Mouse (Mus musculus) embryonic facial prominence, embryonic 14.5 days (tissue): ENCODE data around the gene Ttc22. TPM values are rescaled to one million over a fixed set of nuclear protein-coding genes. Genes with fewer than 3 reads are reported as not detected.

ENCODE experiments used
- ATAC-seq: fragments of 200-750 bp; cut with Nextera tagmentation; 2 replicates; pipeline ENCODE4 v1.8.0; 2017; ENCODE audit warnings: low read depth, moderate number of reproducible peaks, moderate TSS enrichment
- DNase-seq: peaks from one replicate; pipeline ENCODE4 v3.0.0-alpha.2; 2015; ENCODE audit warnings: low spot score
- H3K27ac ChIP-seq: fragments of 300-500 bp; sonication (generic); replicated peaks from 2 replicates; pipeline ENCODE4 v1.5.1; 2014; ENCODE audit warnings: low read depth, mild to moderate bottlenecking, low read length, moderate library complexity
- H3K27me3 ChIP-seq: fragments of 300-500 bp; sonication (generic); replicated peaks from 2 replicates; pipeline ENCODE4 v1.6.1; 2014; ENCODE audit warnings: low read length; ENCODE audit not compliant: control insufficient read depth, insufficient read depth
- H3K36me3 ChIP-seq: fragments of 300-500 bp; sonication (generic); 2 replicates; pipeline ENCODE4 v1.6.1; 2014; ENCODE audit warnings: low read length, mixed read lengths; ENCODE audit not compliant: control insufficient read depth, insufficient read depth
- H3K4me1 ChIP-seq: fragments of 300-500 bp; sonication (generic); 2 replicates; pipeline ENCODE4 v1.6.1; 2014; ENCODE audit warnings: antibody characterized with exemption, low read length; ENCODE audit not compliant: control insufficient read depth, insufficient read depth
- H3K4me2 ChIP-seq: fragments of 300-500 bp; sonication (generic); 2 replicates; pipeline ENCODE4 v1.6.1; 2014; ENCODE audit warnings: low read depth, mild to moderate bottlenecking, low read length, moderate library complexity, mixed read lengths
- H3K4me3 ChIP-seq: fragments of 300-500 bp; sonication (generic); 2 replicates; pipeline ENCODE4 v1.5.1; 2014; ENCODE audit warnings: low read depth, mild to moderate bottlenecking, low read length
- H3K9ac ChIP-seq: fragments of 300-500 bp; sonication (generic); 2 replicates; pipeline ENCODE4 v1.6.1; 2014; ENCODE audit warnings: low read depth, mild to moderate bottlenecking, low read length, moderate library complexity, mixed read lengths
- H3K9me3 ChIP-seq: fragments of 300-500 bp; sonication (generic); 2 replicates; pipeline ENCODE4 v1.6.1; 2016; ENCODE audit warnings: low read length; ENCODE audit not compliant: control insufficient read depth
- WGBS: fragments of 180-500 bp; shearing (Covaris S2); extraction: QIAGEN DNeasy Blood & Tissue Kit; methylation state at CpG from one replicate; pipeline ENCODE4 v1.1.7; 2014; 5-methylcytosine and 5-hydroxymethylcytosine counted together
- polyA plus RNA-seq: library from polyadenylated mRNA; unstranded; fragments of >200 nt; fragmentation: Nextera tagmentation; extraction: Ambion mirVana; gene quantifications from 2 replicates; pipeline ENCODE4 v1.2.1, GENCODE M21; 2014

Gene Ttc22
- polyA plus RNA-seq, 1 experiment from 2014 or later = 3.5 TPM

DNA sequence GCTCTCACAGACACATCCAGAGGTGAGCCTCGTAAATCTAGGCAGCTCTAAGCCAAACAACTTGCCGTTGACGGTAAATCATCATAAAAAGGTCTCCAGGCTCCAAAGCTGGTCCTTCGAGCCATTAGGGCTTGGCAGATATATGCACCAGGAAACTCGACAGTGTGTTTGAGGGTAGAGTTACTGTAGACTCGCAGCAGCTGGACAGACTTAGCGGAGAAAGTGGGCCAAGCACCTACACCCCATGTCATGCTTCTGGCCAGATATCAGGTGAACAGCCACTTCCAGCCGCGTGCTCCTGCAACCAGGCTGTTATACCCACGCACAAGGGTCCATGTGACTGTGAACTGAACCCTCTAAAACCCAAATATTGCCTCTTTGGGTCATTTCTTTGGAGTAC is 33.4 kb downstream of the Ttc22 start:
- no peak for ATAC-seq
- Histone ChIP-seq H3K4me2 (no peak overlapping the region), H3K27me3 (no peaks in the 10 kb centered on the region), H3K4me3 (no peak overlapping the region), H3K9me3 (no peaks in the 10 kb centered on the region), H3K4me1 (peaks cover 8% of the 10 kb centered on the region; the same call in 1 of the 2 replicates), H3K27ac (no peak overlapping the region), H3K9ac (no peak overlapping the region), H3K36me3 (peaks cover 46% of the 10 kb centered on the region)
- 88% methylated on average over 10 of the region's 10 CpGs for WGBS
- DNase-seq = no peak

DNA sequence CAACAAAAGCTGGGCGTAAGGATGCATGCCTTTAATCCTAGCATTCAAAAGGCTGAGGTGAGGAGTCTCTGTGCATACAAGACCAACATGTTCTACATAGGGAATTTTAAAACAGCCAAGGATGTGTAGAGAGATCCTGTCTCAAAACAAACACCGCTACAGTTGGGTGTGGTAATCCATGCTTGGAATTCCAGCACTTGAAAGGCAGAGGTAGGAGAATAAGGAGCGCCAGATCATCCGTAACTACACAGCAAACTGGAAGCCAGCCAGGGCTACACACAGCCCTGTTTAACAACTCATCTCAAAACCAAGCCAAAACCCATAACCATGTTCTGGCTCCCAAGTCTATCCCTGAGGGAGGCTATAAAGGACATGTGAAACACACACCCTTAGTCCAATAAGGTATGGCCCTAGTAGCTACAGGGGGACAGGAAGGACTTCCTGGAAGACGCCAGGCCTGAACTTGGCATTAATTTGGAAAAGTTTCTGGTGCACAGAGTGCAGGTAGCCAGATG is 41.8 kb downstream of the Ttc22 start:
- H3K4me3 ChIP-seq = no peak overlapping the region
- H3K9me3 ChIP-seq = no peaks in the 10 kb centered on the region
- no peak overlapping the region for H3K9ac ChIP-seq
- no peaks in the 10 kb centered on the region for H3K27me3 ChIP-seq
- H3K27ac ChIP-seq = no peak overlapping the region
- 92% methylated on average over 5 of the region's 5 CpGs for WGBS
- ATAC-seq (no peak), DNase-seq (no peak)
- peaks cover 95% of the 10 kb centered on the region for H3K36me3 ChIP-seq
- H3K4me1 ChIP-seq = no peaks in the 10 kb centered on the region
- H3K4me2 ChIP-seq = no peak overlapping the region

DNA sequence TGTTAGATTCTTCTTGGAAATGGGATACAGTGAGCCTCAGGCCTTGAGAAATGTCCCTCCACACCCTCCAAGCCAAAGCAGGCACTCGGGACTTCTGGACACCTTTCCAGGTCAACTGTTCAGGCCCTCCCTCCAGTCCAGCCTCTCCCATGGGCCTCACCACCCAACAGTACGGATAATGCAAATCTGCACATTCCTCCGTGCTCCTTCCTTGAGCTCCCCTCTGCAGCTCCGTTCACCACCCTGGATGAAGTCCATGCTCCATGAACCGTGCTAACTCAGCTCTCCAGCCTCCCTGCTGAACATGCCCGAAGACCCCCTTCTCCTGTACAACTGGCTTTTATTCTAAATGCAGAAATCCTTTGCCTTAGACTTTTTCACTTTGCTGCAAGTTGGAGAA is 42.5 kb downstream of the Ttc22 start:
- Histone ChIP-seq H3K4me2 (no peak overlapping the region), H3K36me3 (peaks cover 98% of the 10 kb centered on the region), H3K27me3 (no peaks in the 10 kb centered on the region), H3K9me3 (no peaks in the 10 kb centered on the region), H3K9ac (no peak overlapping the region), H3K4me1 (no peaks in the 10 kb centered on the region), H3K27ac (no peak overlapping the region), H3K4me3 (no peak overlapping the region)
- 92% methylated on average over 6 of the region's 6 CpGs for WGBS
- no peak for ATAC-seq
- DNase-seq = no peak

DNA sequence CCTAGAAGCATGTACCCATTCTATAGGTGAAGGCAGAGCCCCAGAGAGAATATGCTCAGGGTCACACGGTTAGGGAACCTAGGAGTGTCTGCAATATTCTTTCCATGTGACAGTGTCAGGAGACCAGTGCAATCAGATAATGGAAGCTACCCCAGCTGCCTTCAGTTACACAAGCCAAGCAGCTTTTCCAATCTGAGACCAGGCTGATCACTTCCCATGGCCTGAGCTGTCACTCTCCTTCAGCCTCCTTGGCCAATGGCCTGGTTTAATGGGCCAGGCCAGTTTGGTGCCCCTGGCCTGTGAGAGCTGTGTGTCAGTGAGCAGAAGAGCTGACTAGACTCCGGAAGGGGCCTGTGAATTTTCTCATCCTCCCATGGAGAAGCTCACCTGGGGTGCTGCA is 43.0 kb downstream of the Ttc22 start:
- WGBS = 98% methylated on average over 2 of the region's 2 CpGs
- Histone ChIP-seq H3K9ac (no peak overlapping the region), H3K4me3 (no peak overlapping the region), H3K27ac (no peak overlapping the region), H3K4me2 (no peak overlapping the region), H3K36me3 (peaks cover 98% of the 10 kb centered on the region), H3K9me3 (no peaks in the 10 kb centered on the region), H3K27me3 (no peaks in the 10 kb centered on the region), H3K4me1 (no peaks in the 10 kb centered on the region)
- DNase-seq (no peak), ATAC-seq (no peak)

DNA sequence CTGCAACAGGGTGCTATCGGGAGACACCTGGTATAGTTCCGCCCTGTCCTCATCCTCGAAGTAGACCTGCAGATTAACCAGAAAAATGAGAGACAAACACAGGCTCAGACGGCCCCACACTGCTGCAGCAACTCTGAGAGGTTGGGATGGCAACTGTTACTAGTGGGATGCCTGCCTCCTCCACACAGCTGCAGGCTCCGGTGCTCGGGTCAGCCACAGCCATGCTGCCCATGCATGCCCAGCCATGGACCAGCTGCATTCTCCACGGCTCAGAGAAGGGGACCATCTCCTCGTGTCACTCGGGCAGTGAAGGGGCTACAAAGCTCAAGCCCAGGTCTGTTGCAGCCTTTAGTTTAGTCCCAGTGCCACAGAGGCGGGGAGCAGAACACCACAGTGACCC is 43.4 kb downstream of the Ttc22 start:
- H3K4me3 ChIP-seq = no peak overlapping the region
- H3K27ac ChIP-seq = no peak overlapping the region
- no peak overlapping the region for H3K4me2 ChIP-seq
- H3K9ac ChIP-seq = no peak overlapping the region
- no peaks in the 10 kb centered on the region for H3K27me3 ChIP-seq
- DNase-seq (no peak), ATAC-seq (no peak)
- H3K9me3 ChIP-seq = no peaks in the 10 kb centered on the region
- no peaks in the 10 kb centered on the region for H3K4me1 ChIP-seq
- WGBS = 95% methylated on average over 10 of the region's 10 CpGs
- peaks cover 98% of the 10 kb centered on the region for H3K36me3 ChIP-seq

DNA sequence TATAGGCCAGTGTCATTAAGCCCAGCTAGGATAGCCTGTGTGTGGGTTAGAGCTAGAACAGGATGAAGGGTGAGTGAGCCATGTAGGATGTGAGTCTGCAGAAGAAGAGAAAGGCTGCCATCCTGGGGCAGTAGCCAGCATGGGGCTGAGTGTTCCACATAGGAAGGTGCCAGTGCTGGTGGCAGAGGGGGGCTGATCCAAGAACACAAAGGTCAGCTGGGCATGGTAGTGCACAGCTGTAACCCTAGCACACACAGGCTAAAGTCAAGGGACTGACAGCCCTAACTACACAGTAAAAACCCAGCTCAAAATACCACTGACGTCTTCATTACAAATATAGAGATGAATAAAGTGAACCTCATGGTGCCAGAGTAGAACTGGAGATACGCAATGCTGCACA is 44.3 kb downstream of the Ttc22 start:
- Histone ChIP-seq H3K27ac (no peak overlapping the region), H3K9ac (no peak overlapping the region), H3K36me3 (peaks cover 100% of the 10 kb centered on the region), H3K27me3 (no peaks in the 10 kb centered on the region), H3K4me1 (no peaks in the 10 kb centered on the region), H3K4me3 (no peak overlapping the region), H3K4me2 (no peak overlapping the region), H3K9me3 (no peaks in the 10 kb centered on the region)
- WGBS = 94% methylated on average over 2 of the region's 2 CpGs
- DNase-seq (no peak), ATAC-seq (no peak)

DNA sequence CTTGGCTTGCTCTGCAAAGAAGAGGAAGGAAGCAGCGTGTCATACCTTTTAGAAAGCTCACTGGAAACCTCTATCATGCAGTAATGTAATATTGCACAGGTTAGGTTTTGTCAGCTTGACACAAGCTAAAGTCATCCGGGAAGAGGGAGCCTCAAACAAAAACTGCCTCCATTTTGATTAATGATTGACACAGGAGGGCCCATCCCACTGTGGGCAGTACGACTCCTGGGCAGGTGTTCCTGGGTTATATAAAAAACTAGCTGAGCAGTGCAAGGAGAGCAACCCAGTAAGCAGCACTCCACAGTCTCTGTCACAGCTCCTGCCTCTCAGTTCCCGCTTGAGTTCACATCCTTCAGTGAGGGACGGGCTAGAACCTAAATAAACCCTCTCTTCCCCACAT is 54.5 kb downstream of the Ttc22 start:
- 90% methylated on average over 5 of the region's 5 CpGs for WGBS
- ATAC-seq (no peak), DNase-seq (no peak)
- Histone ChIP-seq H3K4me1 (peaks cover 6% of the 10 kb centered on the region; the same call in 1 of the 2 replicates), H3K27ac (no peak overlapping the region), H3K36me3 (peaks cover 51% of the 10 kb centered on the region), H3K27me3 (no peaks in the 10 kb centered on the region), H3K4me2 (no peak overlapping the region), H3K4me3 (no peak overlapping the region), H3K9ac (no peak overlapping the region), H3K9me3 (no peaks in the 10 kb centered on the region)

DNA sequence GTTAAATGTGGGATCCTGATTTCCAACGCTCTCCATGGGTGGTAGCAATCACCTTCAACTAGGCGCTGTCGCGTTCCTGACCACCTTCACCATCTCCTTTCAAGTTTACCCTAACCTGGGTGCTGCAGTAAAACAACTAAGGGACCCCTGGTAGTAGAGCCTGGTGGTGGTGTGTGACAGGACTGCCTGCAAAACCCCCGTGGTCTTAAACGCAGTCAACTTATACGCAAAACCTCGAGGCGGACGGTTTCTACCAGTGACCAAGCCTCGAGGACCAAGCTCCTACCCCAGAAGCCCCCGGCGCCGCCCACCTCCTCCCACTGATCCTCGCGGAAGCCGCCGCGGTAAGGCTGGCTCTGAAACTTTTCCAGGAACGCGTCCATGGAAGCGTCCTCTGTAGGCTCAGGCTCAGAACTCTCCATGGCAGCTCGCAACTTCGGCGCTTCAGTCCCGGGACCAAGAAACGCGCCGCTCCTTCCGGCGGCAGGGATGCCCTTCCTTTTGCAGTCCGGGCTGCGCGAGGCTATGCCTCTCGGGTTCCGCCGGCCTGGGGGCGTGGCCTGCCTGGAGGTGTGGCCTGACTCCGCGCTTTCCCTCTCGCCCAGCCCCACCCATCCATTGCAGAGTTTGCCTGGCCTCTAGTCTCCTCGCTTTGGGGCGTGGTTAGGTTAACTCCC is 56.3 kb downstream of the Ttc22 start, which contains the start of gene Ttc4:
TSS of gene Ttc4 (minus strand) at position 503 of the 677 bp plus-strand sequence.
- Histone ChIP-seq H3K4me1 (peaks cover 6% of the 10 kb centered on the region; the same call in 1 of the 2 replicates), H3K36me3 (peaks cover 34% of the 10 kb centered on the region), H3K9me3 (no peaks in the 10 kb centered on the region), H3K27me3 (no peaks in the 10 kb centered on the region), H3K27ac (peak within 1 kb of the TSS; percentile 71), H3K4me2 (peak within 1 kb of the TSS; percentile 90), H3K4me3 (peak within 1 kb of the TSS; percentile 86), H3K9ac (peak within 1 kb of the TSS; percentile 94)
- ATAC-seq (peak; percentile 99), DNase-seq (peak; percentile 95)
- under 1% methylated on average over 31 of the region's 43 CpGs for WGBS

DNA sequence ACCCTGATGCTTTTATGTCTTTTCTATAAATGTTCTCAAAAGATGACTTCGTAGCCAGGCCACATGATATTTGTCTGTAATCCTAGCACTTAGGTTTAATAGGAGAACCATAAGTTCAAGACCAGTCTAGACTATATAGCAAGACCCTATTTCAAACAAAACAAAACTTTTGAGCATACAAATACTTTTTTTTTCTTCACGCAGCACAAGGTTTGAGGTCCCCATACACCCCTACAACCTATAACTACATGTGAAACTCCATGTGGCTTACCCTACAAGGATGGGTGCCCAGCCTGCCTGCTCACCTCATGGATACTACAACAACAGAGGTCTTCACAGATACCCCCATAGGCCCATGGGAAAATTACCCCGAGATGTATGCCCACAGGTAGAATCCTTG is 56.9 kb downstream of the Ttc22 start:
- H3K27ac ChIP-seq = no peak overlapping the region
- H3K4me1 ChIP-seq = peaks cover 6% of the 10 kb centered on the region; the same call in 1 of the 2 replicates
- no peaks in the 10 kb centered on the region for H3K9me3 ChIP-seq
- DNase-seq = no peak
- ATAC-seq = peak; percentile 8; the same call in 1 of the 2 replicates
- peak overlapping the region; percentile 86 for H3K4me3 ChIP-seq
- no peak overlapping the region for H3K9ac ChIP-seq
- peaks cover 29% of the 10 kb centered on the region for H3K36me3 ChIP-seq
- no peaks in the 10 kb centered on the region for H3K27me3 ChIP-seq
- peak overlapping the region; percentile 90 for H3K4me2 ChIP-seq
- 35% methylated on average over 3 of the region's 3 CpGs for WGBS
